Mouse (Mus musculus): ENCODE data around the gene Gm9. TPM values are rescaled to one million over a fixed set of nuclear protein-coding genes. Genes with fewer than 3 reads are reported as not detected.
"Not testable (repeated sequence)": the region's sequence is repeated elsewhere in the genome, so short reads cannot be mapped to it uniquely, and the experiment has no call there.

The Gm9 gene
- polyA plus RNA-seq, 1 experiment = not detected

DNA sequence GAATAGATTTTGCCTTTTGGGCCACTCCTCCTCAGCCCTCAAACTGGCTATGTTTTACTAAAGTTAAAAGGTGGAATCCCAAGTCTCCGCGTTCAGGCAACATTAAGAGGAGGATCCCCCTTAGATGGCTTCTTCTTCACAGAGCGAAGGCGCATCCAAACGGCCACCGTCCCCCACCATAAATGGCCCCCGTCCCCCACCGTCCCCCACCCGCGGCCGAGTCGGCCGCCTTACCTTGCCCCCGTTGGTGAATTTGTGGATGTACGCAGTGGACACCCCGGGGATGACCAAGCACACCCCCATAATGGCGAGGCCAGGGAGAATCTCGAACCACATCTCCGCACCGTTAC is 20.1 kb downstream of the Gm9 start:
- Histone ChIP-seq H3K36me3 (ENCODE audit: control insufficient read depth, insufficient read depth, low read length) (0 out of 2 replicates have a peak, but pooled peaks cover 2% of the 10 kb centered on the region), H3K27me3 (ENCODE audit: control insufficient read depth, insufficient read depth, low read length) (no peaks in the 10 kb centered on the region), H3K4me1 (ENCODE audit: control insufficient read depth, insufficient read depth, insufficient read length, low read length) (no peaks in the 10 kb centered on the region), H3K27ac (ENCODE audit: insufficient read depth, low read depth, low read length) (no peak overlapping the region), H3K4me3 (ENCODE audit: low read depth, low read length) (peak overlapping the region; percentile 99)
- TF ChIP-seq CTCF (IDR thresholded peaks at IDR 0.05; ENCODE audit: extremely low read depth, insufficient read length, insufficient replicate concordance, low read depth, low read length) (no peak), POLR2A (IDR thresholded peaks at IDR 0.05; ENCODE audit: low read depth, low read length) (no peak)
- WGBS = 12% methylated on average over 20 of the region's 20 CpGs

GRCm38 (mm10) chrX:37184401-37184800 is 26.4 kb downstream of the Gm9 start:
- not testable (repeated sequence) for H3K36me3 ChIP-seq (ENCODE audit: control insufficient read depth, insufficient read depth, low read length); H3K27ac ChIP-seq (ENCODE audit: insufficient read depth, low read depth, low read length); H3K4me3 ChIP-seq (ENCODE audit: low read depth, low read length); H3K4me1 ChIP-seq (ENCODE audit: control insufficient read depth, insufficient read depth, insufficient read length, low read length); H3K27me3 ChIP-seq (ENCODE audit: control insufficient read depth, insufficient read depth, low read length)
- WGBS = 45% methylated on average over 7 of the region's 8 CpGs

DNA sequence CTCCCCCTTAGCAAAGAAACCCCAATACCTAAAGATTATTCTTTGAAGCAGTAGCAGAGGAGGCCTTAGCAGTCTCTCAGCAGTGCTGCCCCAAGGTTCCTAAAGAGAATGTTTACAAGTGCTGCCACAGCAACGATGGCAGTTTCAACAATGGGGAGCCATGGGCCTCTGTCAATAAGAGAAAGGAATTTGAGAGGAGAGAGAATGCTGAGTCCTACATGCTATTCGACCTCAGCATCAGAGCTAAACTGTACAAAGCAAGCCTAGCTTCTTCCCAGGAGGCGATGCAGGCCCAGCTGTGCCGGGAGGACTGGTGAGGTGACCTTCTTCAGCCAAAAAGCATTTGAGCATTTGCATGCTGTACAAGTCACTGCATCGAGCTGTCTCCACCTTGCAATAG is 42.1 kb downstream of the Gm9 start, which contains the start of gene Akap14:
Gene Akap14, minus strand, starts transcription at position 101 of the 400 bp plus-strand sequence.
- Histone ChIP-seq H3K27me3 (ENCODE audit: control insufficient read depth, insufficient read depth, low read length) (no peaks in the 10 kb centered on the region), H3K4me1 (ENCODE audit: control insufficient read depth, insufficient read depth, insufficient read length, low read length) (no peaks in the 10 kb centered on the region), H3K4me3 (ENCODE audit: low read depth, low read length) (no peak within 1 kb of the TSS), H3K36me3 (ENCODE audit: control insufficient read depth, insufficient read depth, low read length) (no peaks in the 10 kb centered on the region), H3K27ac (ENCODE audit: insufficient read depth, low read depth, low read length) (no peak within 1 kb of the TSS)
- 54% methylated on average over 5 of the region's 5 CpGs for WGBS
- TF ChIP-seq CTCF (IDR thresholded peaks at IDR 0.05; ENCODE audit: extremely low read depth, insufficient read length, insufficient replicate concordance, low read depth, low read length) (no peak), POLR2A (IDR thresholded peaks at IDR 0.05; ENCODE audit: low read depth, low read length) (no peak)

GRCm38 (mm10) chrX:37167085-37167484 is 43.8 kb downstream of the Gm9 start:
- 24% methylated on average over 3 of the region's 3 CpGs for WGBS
- H3K27me3 ChIP-seq (ENCODE audit: control insufficient read depth, insufficient read depth, low read length) = no peaks in the 10 kb centered on the region
- no peaks in the 10 kb centered on the region for H3K4me1 ChIP-seq (ENCODE audit: control insufficient read depth, insufficient read depth, insufficient read length, low read length)
- TF ChIP-seq CTCF (IDR thresholded peaks at IDR 0.05; ENCODE audit: extremely low read depth, insufficient read length, insufficient replicate concordance, low read depth, low read length) (no peak), POLR2A (IDR thresholded peaks at IDR 0.05; ENCODE audit: low read depth, low read length) (no peak)
- no peaks in the 10 kb centered on the region for H3K36me3 ChIP-seq (ENCODE audit: control insufficient read depth, insufficient read depth, low read length)
- no peak overlapping the region for H3K27ac ChIP-seq (ENCODE audit: insufficient read depth, low read depth, low read length)
- no peak overlapping the region for H3K4me3 ChIP-seq (ENCODE audit: low read depth, low read length)

GRCm38 (mm10) chrX:37163115-37163514 is 47.7 kb downstream of the Gm9 start:
- 84% methylated on average over 18 of the region's 18 CpGs for WGBS
- no peak for TF ChIP-seq POLR2A (IDR thresholded peaks at IDR 0.05; ENCODE audit: low read depth, low read length)
- no peak for TF ChIP-seq CTCF (IDR thresholded peaks at IDR 0.05; ENCODE audit: extremely low read depth, insufficient read length, insufficient replicate concordance, low read depth, low read length)

DNA sequence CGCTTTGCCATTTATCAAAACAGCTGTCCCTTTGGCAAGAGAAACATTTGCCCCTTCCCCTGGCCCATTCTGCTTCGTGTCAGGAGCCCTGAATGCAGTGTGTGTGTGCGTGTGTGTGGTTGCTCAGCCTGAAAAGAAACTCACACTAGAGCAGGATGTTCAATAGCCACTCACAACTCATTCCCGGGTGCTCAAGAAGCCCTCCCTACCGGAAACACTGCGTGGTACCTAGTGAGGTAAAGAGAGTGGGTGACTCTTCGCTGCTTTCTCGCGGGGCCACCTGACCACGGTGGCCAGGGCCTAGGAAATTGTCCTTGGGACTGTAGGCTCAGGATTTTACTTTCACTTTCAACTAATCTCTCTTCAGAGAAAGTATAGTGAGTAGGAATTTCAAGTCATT is 49.7 kb downstream of the Gm9 start:
- TF ChIP-seq POLR2A (IDR thresholded peaks at IDR 0.05; ENCODE audit: low read depth, low read length) (no peak), CTCF (IDR thresholded peaks at IDR 0.05; ENCODE audit: extremely low read depth, insufficient read length, insufficient replicate concordance, low read depth, low read length) (no peak)
- peak overlapping the region; percentile 38; the same call in 1 of the 2 replicates for H3K4me3 ChIP-seq (ENCODE audit: low read depth, low read length)
- H3K36me3 ChIP-seq (ENCODE audit: control insufficient read depth, insufficient read depth, low read length) = no peaks in the 10 kb centered on the region; the same call in 1 of the 2 replicates
- 0 out of 2 replicates have a peak, but pooled peaks cover 3% of the 10 kb centered on the region for H3K4me1 ChIP-seq (ENCODE audit: control insufficient read depth, insufficient read depth, insufficient read length, low read length)
- H3K27me3 ChIP-seq (ENCODE audit: control insufficient read depth, insufficient read depth, low read length) = no peaks in the 10 kb centered on the region
- H3K27ac ChIP-seq (ENCODE audit: insufficient read depth, low read depth, low read length) = no peak overlapping the region
- WGBS = 35% methylated on average over 10 of the region's 10 CpGs

More at GRCm38 (mm10) chrX:37163115-37163514, 47.7 kb downstream of the Gm9 start:
- Histone ChIP-seq H3K27me3 (ENCODE audit: control insufficient read depth, insufficient read depth, low read length) (no peaks in the 10 kb centered on the region), H3K27ac (ENCODE audit: insufficient read depth, low read depth, low read length) (no peak overlapping the region), H3K36me3 (ENCODE audit: control insufficient read depth, insufficient read depth, low read length) (no peaks in the 10 kb centered on the region), H3K4me3 (ENCODE audit: low read depth, low read length) (peak overlapping the region; percentile 40), H3K4me1 (ENCODE audit: control insufficient read depth, insufficient read depth, insufficient read length, low read length) (0 out of 2 replicates have a peak, but pooled peaks cover 3% of the 10 kb centered on the region)

Other genes with a start within 250 kb of the Gm9 start
- 3.8 and 4.0 TPM in 2 replicates for gene Sept6, start 219.2 kb downstream of the Gm9 start, polyA plus RNA-seq (2012; rRNA removed)
- 0.08 and 0.60 TPM in 2 replicates for gene Sowahd, start 162.2 kb downstream of the Gm9 start, polyA plus RNA-seq (2012; rRNA removed)
- 2.5 and 4.4 TPM in 2 replicates for gene Rpl39, start 125.6 kb downstream of the Gm9 start, polyA plus RNA-seq (2012; rRNA removed)
- 0.29 and 0.75 TPM in 2 replicates for gene Upf3b, start 100.7 kb downstream of the Gm9 start, polyA plus RNA-seq (2012; rRNA removed)
- gene Nkap, start 84.2 kb downstream of the Gm9 start, polyA plus RNA-seq (2012; rRNA removed) = 0.47 and 1.1 TPM in 2 replicates
- not detected in 2 replicates for gene Akap14, start 42.2 kb downstream of the Gm9 start, polyA plus RNA-seq (2012; rRNA removed)
- 194 and 230 TPM in 2 replicates for gene Ndufa1, start 19.9 kb downstream of the Gm9 start, polyA plus RNA-seq (2012; rRNA removed)
- gene Rnf113a1, start 19.8 kb downstream of the Gm9 start, polyA plus RNA-seq (2012; rRNA removed) = 0.99 and 1.6 TPM in 2 replicates
- not detected in 2 replicates for gene Rhox1, start 11.2 kb upstream of the Gm9 start, polyA plus RNA-seq (2012; rRNA removed)
- gene Rhox2a, start 33.9 kb upstream of the Gm9 start, polyA plus RNA-seq (2012; rRNA removed) = not detected in 2 replicates
- gene Rhox3a, start 38.9 kb upstream of the Gm9 start, polyA plus RNA-seq (2012; rRNA removed) = not detected in 2 replicates
- not detected in 2 replicates for gene Rhox4a, start 54.3 kb upstream of the Gm9 start, polyA plus RNA-seq (2012; rRNA removed)
- not detected in 2 replicates for gene Rhox3a2, start 169.0 kb upstream of the Gm9 start, polyA plus RNA-seq (2012; rRNA removed)
- not detected in 2 replicates for gene Rhox4a2, start 179.8 kb upstream of the Gm9 start, polyA plus RNA-seq (2012; rRNA removed)
- not detected in 2 replicates for gene Rhox2b, start 201.0 kb upstream of the Gm9 start, polyA plus RNA-seq (2012; rRNA removed)
- not detected in 2 replicates for gene Rhox4b, start 221.5 kb upstream of the Gm9 start, polyA plus RNA-seq (2012; rRNA removed)
- not detected in 2 replicates for gene Rhox2c, start 242.6 kb upstream of the Gm9 start, polyA plus RNA-seq (2012; rRNA removed)
- gene Rhox3c, start 247.5 kb upstream of the Gm9 start, polyA plus RNA-seq (2012; rRNA removed) = not detected in 2 replicates

All from small intestine, adult 2 months (tissue).